Mouse (Mus musculus): Measurements from ENCODE around the gene Bahcc1. TPM values are rescaled to one million over a fixed set of nuclear protein-coding genes. Genes with fewer than 3 reads are reported as not detected.

The Bahcc1 gene
- total RNA-seq, 2 experiments from 2014 or later: 8.8 to 14.1 TPM

GRCm38 (mm10) chr11:120269498-120270104 lies 36.9 kb downstream of the Bahcc1 start:
- DNase-seq: no peak
- intact Hi-C loops (cut with DNase I): no loop called here

- intact Hi-C loops (cut with DNase I): no loop called here
- DNase-seq: peak; percentile 70 to 72
Measured at GRCm38 (mm10) chr11:120279335-120279734, 46.6 kb downstream of the Bahcc1 start.

DNA sequence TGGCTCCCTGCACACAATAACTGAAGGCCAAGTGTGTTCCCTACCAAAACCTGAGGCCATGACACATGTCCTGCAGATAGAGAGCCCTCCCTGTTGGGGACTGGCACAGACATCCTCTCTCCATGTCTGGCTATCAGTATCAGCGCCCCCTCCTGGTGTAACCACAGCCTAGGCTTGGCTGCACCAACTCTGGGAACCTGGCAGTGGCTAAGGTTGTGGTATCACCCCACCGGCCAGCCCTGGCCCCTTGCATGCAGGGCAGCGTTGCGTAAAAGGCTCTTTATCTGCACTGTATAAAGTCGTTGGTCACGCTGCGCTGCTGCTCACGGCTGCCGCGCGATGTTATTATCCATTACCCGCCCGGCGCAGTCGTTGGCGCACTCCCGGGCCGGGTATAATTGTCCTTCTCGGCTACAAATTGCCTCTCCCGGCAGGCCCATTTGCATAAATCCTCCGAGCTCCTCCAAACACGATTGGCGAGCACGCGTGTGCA lies 47.6 kb downstream of the Bahcc1 start:
- peak in 1 of 2 experiments; percentile 48 for DNase-seq
- intact Hi-C loops (cut with DNase I): no loop called here

- no peak for DNase-seq
- intact Hi-C loops (cut with DNase I): no loop called here
Measured at GRCm38 (mm10) chr11:120280774-120281173, 48.0 kb downstream of the Bahcc1 start.

GRCm38 (mm10) chr11:120281197-120281596 lies 48.5 kb downstream of the Bahcc1 start:
- peak in 1 of 2 experiments; percentile 42 for DNase-seq

GRCm38 (mm10) chr11:120283542-120283941 lies 50.8 kb downstream of the Bahcc1 start:
- intact Hi-C loops (cut with DNase I): loop anchor here (2.0 kb wide), 2 partner anchors 21 to 45 kb away; no protein-coding TSS in a partner anchor
- peak; percentile 59 to 63 for DNase-seq

More at GRCm38 (mm10) chr11:120281197-120281596, 48.5 kb downstream of the Bahcc1 start:
- intact Hi-C loops (cut with DNase I): no loop called here

DNA sequence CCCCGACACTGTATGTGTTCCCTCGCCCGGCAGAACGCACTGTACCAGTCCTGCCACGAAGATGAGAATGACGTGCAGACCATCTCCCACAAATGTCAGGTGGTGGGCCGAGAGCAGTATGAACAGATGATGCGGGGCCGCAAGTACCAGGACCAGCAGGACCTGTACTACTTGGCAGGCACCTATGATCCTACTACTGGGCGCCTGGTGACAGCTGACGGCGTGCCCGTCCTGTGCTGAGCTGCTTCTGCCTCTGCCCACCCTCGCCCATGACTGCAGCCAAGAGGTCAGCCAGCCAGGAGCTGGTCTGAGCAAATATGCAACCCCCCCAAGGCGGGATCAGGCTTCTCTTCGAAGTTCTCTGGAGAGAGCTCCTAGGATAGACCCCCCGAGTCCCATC lies 56.9 kb downstream of the Bahcc1 start:
- intact Hi-C loops (cut with DNase I): no loop called here
- no peak for DNase-seq

GRCm38 (mm10) chr11:120290266-120290665 lies 57.5 kb downstream of the Bahcc1 start:
- intact Hi-C loops (cut with DNase I): no loop called here
- no peak for DNase-seq

- DNase-seq: no peak
- intact Hi-C loops (cut with DNase I): no loop called here
Measured at GRCm38 (mm10) chr11:120293714-120294113, 61.0 kb downstream of the Bahcc1 start.

GRCm38 (mm10) chr11:120296305-120297144 lies 63.8 kb downstream of the Bahcc1 start:
- DNase-seq: no peak
- intact Hi-C loops (cut with DNase I): no loop called here

DNA sequence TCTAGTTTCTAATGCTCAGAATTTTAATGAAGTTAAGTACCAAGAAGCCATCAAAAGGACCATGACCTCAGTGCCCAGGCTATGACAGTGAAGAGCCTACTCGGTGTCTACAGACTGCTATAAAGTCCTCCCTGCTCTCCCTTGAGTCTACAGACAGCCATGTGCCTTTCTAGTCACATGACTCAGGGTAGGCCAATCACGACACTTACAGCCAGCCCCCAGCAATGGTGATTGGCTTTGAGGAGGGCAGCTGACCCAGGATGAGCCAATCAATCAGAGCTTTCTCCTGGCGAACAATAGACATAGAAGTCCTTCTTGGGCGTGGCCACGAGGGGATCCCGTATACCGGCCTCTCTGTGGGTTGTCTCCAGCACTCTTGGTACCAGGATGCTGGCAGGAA lies 65.0 kb downstream of the Bahcc1 start:
- DNase-seq: no peak
- intact Hi-C loops (cut with DNase I): no loop called here

GRCm38 (mm10) chr11:120298441-120299141 lies 65.8 kb downstream of the Bahcc1 start:
- intact Hi-C loops (cut with DNase I): no loop called here
- DNase-seq: no peak

- intact Hi-C loops (cut with DNase I): no loop called here
- DNase-seq: no peak
Measured at GRCm38 (mm10) chr11:120299484-120299883, 66.7 kb downstream of the Bahcc1 start.

- DNase-seq: no peak
- intact Hi-C loops (cut with DNase I): no loop called here
Measured at GRCm38 (mm10) chr11:120303119-120303518, 70.4 kb downstream of the Bahcc1 start.

GRCm38 (mm10) chr11:120303559-120304349 lies 71.0 kb downstream of the Bahcc1 start:
- no peak for DNase-seq
- intact Hi-C loops (cut with DNase I): loop anchor here (2.0 kb wide), 1 partner anchor 21 kb away; no protein-coding TSS in a partner anchor

DNA sequence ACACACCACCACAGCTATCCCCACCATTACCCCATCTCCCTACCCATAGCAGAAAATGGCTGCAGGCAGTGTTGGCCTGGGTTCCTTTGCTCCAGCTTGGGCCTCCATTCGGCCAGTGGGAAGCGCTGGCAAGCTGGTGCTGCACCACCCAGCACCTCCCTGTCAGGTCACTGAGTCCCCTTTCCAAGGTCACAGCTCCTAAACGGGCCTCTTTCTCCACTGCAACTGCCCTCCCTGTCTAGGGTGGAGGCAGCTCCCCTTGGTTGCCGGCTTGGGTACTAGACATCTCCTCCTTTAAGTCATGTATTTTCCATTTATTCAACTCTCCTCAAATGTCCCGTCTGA lies 71.6 kb downstream of the Bahcc1 start:
- DNase-seq: no peak
- intact Hi-C loops (cut with DNase I): loop anchor here (2.0 kb wide), 1 partner anchor 22 kb away; no protein-coding TSS in a partner anchor

DNA sequence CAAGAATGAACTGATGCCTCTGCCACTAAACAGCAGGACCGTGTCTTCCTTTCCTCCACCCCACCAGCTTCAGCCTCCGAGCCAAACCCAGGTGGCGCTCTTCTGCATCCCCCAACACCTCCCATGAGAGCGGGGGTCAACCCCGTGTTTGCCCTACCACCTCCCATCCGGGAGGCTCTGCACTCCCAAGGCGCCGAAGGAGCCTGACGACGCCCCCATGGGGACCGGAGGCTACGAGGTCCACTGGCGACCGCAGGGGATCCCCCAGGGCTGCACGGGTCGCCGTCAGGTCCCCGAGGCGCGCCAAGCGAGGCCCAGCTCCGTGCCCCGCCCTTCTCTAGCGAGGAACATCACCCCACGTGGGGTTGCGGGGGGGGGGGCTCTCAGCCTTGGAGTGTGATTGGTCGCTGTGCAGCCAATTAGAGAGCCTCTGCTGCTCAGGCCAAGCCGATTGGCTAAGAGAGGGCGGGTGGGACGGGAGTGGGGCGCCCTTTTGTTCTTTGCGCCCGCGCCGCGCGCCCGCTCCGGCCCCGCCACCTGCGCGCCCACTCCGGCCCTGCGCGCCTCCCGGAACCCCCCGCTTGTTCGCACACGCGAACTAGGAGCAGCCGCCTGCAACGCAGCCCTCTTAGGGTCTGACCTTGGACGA lies 72.3 kb downstream of the Bahcc1 start:
- intact Hi-C loops (cut with DNase I): loop anchor here (1.0 to 5.0 kb wide), 3 partner anchors 22 to 143 kb away; no protein-coding TSS in a partner anchor
- peak; percentile 92 for DNase-seq

- intact Hi-C loops (cut with DNase I): loop anchor here (1.0 to 5.0 kb wide), 4 partner anchors 23 to 195 kb away; no protein-coding TSS in a partner anchor
- DNase-seq: no peak
Measured at GRCm38 (mm10) chr11:120305535-120306365, 73.0 kb downstream of the Bahcc1 start.
